Mouse (Mus musculus) urinary bladder, adult 2 months (tissue): ENCODE measurements around the gene Specc1. TPM values are rescaled to one million over a fixed set of nuclear protein-coding genes. Genes with fewer than 3 reads are reported as not detected.

Experiments used
- DNase-seq: peaks from one replicate; pipeline ENCODE4 v3.0.0; 2022; ENCODE audit warnings: low spot score
- polyA plus RNA-seq: library from polyadenylated mRNA; depleted of rRNA; stranded (reverse); fragments of >200 nt; gene quantifications from 2 replicates; pipeline ENCODE4 v1.2.3, GENCODE M21; 2012

Gene Specc1
- polyA plus RNA-seq, 1 experiment = 10.3 TPM

- DNase-seq = no peak
Measured at GRCm38 (mm10) chr11:62168146-62168545, 211.6 kb downstream of the Specc1 start.

DNA sequence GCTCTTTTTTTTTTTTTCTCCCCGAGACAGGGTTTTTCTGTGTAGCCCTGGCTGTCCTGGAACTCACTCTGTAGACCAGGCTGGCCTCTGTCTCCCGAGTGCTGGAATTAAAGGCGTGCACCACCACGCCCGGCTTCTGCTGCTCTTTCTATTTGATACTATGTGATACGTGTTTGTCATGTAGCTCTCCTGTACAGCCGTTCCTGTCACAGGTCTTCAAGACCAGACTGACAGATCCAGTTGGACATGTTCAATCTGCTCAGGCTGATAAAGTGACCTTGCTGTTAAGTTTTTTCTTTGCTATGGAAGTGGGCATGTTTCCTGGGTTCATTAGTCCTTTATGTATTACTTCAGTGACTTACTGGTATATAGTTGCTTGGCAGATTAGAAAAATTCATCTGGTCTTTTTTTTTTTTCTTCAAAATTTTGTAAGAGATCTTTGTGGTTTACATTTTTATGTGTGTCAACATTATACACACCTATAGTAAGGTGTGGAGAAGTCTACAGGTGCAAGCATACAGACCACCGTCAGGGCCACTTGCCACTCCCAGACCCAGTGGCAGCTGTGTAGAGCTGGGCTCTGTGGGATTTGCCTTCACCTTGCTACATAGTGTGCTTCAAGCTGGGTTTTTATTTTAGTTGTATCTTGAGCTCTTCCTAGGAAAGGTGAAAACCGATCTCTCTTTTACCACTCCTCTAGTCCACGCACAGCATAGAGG is 221.0 kb downstream of the Specc1 start:
- DNase-seq = no peak

DNA sequence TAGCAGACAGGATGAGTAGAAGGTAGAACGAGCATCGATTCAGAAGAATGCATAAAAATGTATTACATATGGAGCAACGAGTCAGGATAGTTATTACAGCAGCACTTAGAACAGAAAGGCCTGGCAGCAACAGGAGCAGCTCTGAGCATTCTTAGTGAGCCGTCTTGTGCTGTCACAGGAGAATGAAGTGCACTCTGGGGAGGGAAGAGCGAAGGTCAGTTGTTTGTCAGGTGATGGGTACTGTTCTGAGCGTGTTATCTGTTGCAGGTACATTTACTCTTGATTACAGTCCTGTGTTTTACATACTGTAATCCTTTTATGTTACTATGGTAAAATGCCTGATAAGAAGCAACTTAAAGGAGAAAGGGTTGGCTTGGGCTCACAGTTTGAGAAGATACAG is 224.2 kb downstream of the Specc1 start:
- no peak for DNase-seq

- DNase-seq = no peak
Measured at GRCm38 (mm10) chr11:62184900-62185299, 228.3 kb downstream of the Specc1 start.

DNA sequence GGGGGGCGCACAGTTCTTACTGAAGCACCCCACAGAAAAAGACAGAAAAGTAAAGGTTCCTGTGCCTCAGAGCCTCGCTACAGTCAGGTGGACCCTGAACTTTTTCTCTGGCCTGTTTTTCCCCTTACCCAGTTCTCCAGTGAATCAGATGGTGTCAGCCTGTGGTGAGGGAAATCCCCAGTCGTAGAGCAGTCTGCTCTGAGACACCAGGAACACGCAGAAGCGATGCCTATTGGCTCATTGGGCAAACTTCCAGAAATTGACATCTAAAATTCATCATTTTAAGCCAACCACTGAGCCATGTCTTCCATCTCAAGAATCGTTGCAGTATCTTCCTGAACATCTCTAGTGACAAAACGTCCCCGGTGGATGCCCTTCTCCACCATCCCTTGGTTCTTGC is 230.5 kb downstream of the Specc1 start:
- no peak for DNase-seq

- DNase-seq = no peak
Measured at GRCm38 (mm10) chr11:62192050-62192449, 235.5 kb downstream of the Specc1 start.

GRCm38 (mm10) chr11:62193116-62193515 is 236.6 kb downstream of the Specc1 start:
- no peak for DNase-seq

DNA sequence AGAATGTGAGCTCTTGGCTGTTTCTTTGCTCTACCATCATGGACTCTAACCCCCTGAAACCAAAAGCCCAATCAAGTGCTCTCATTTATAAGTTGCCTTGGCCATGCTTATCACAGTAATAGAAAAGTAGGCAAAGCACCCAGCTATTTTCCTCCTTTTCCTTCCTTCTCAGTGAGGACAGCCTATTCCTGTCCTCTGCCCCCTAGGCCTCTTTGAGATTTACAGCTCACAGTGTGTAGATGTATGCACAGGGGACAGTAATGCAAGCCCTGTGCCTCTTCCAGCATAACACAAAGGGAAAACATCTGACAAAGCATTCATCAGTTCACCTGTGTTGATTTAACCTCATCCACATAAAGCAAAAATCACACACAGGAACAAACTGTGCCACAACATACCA is 237.7 kb downstream of the Specc1 start:
- DNase-seq = no peak

DNA sequence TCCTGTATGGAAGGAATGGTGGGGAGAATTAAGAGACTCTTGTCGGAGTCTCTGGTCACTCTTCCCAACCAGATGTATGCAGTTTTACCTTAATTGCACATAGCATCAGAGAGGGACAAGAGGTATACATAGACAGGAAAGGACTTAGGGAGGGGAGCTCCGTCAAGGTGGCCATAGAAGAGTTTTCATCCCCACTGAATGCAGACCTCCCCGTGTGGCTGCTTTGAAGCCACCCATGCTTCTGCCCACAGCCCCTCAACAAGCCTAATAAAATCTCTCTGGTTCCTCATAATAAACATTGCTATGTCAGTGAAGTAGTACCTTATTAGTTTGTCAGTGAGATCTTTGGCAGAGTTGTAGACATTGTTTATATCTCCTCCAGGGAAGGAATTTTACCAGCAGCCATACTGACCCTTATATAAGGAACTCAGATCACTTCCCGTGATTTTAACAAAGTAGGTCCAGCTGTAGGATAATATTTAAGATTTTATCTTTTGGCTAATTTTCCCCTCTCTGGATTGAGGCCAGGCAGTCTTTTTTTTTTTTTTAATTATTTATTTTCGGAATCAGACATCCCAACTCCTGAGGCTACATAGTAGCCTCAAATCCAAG is 244.4 kb downstream of the Specc1 start:
- no peak for DNase-seq

- DNase-seq = no peak
Measured at GRCm38 (mm10) chr11:62202645-62203044, 246.1 kb downstream of the Specc1 start.

DNA sequence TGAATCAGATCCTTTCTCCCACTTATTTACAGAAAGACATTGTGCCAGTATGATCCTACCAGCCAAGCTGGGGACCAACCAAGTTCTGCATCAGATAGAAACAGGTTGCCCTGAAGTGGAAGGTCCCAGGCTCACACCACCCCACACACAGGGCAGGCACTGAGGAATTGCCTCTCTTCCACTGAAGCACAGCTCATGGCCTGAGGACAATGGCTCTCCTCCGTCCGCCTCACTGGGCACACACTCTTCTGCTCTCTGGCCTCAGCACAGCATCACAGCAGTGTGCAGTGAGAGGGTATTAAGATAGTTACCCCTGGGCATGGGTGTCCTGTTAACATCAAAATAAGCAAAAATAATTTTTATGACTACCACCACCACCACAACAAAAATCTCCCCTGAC is 252.5 kb downstream of the Specc1 start:
- no peak for DNase-seq

DNA sequence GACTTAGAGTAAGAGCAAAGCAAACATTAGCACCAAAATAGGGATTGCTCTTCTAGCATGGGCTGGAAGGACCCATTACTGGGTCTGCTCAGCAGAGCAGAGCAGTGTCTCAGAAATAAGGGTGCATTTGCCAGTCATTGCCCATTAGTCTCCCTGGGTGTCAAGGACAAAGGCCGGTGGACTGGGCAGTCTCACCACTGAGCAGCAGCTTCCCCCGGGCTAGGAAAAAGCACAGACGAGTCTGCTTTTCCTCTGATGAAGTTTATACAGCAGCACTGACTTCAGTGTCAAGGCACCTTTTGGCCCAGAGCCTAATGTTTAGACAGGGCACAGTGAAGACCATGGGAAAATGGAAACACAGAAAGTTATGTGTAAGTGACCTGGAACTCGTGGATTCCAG is 253.3 kb downstream of the Specc1 start:
- no peak for DNase-seq

- no peak for DNase-seq
Measured at GRCm38 (mm10) chr11:62213384-62213989, 256.9 kb downstream of the Specc1 start.

GRCm38 (mm10) chr11:62215107-62215506 is 258.5 kb downstream of the Specc1 start:
- no peak for DNase-seq

DNA sequence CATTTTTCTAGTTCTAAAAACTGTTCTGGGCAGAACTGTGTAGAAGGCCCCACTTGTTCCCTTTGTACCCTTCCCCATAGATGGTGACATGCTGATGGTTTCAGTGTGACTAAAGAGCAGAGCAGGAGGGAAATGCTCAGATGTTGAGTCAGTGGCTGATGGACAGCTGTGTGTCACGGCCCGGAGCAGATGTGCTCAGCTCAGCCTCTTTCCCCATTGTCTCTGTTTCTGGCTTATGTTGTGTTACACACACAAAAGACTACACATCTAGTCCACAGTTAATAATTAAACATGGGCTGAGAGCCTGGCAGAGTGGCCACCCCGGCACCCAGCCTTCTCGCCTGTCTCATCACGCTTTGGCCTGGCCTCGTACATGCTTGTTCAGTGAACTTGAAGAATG is 261.2 kb downstream of the Specc1 start:
- no peak for DNase-seq

GRCm38 (mm10) chr11:62220756-62221510 is 264.4 kb downstream of the Specc1 start:
- no peak for DNase-seq

DNA sequence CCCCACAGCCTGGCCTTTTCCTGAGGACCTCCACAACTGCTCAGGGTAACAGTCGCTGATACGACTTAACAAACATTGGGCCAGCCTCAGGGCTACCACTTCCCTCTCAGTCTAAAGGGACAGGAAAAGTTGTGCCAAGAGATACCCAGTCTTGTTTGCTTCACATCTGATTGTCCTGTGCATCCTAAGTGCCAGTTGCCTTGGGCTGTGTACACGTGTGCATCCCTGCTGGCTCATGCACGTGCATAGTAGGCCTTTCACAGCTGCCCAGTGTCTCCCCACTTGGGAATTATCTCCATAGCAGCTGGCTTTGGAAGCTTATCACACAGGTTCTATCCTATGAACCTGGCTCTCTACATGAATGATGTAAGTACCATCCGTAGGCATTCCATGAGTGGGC is 266.9 kb downstream of the Specc1 start:
- no peak for DNase-seq

GRCm38 (mm10) chr11:62223962-62224361 is 267.4 kb downstream of the Specc1 start:
- no peak for DNase-seq

GRCm38 (mm10) chr11:62224797-62225196 is 268.2 kb downstream of the Specc1 start:
- DNase-seq = no peak

- DNase-seq = no peak
Measured at GRCm38 (mm10) chr11:62240631-62241261, 284.2 kb downstream of the Specc1 start.

GRCm38 (mm10) chr11:62243871-62244270 is 287.3 kb downstream of the Specc1 start:
- DNase-seq = no peak

- no peak for DNase-seq
Measured at GRCm38 (mm10) chr11:62244471-62244870, 287.9 kb downstream of the Specc1 start.
